Mouse (Mus musculus) hematopoietic stem cell, adult 5-6 weeks (primary cell): ENCODE results near the gene Hist1h4b. TPM values are rescaled to one million over a fixed set of nuclear protein-coding genes. Genes with fewer than 3 reads are reported as not detected.
"Not testable (repeated sequence)": the region's sequence is repeated elsewhere in the genome, so short reads cannot be mapped to it uniquely, and the experiment has no call there.

Experiments used
- ATAC-seq, 2 experiments: fragments of 125-278 bp in 1 of 2; replicated peaks in 1 of 2; 2 replicates each; pipeline ENCODE4 v1.8.0; 2016 to 2017; ENCODE audit warnings: inconsistent platforms in 2 of 2, mild to moderate bottlenecking in 2 of 2, moderate number of reproducible peaks in 2 of 2, low read depth in 1 of 2, moderate TSS enrichment in 1 of 2; ENCODE audit not compliant: low FRiP score in 2 of 2, poor library complexity in 2 of 2, severe bottlenecking in 2 of 2, insufficient read depth in 1 of 2, low TSS enrichment in 1 of 2
- total RNA-seq: library from RNA; stranded (forward); fragments of 172-1452, 232-1000 nt; gene quantifications from 2 replicates; pipeline ENCODE4 v1.2.3, GENCODE M21; 2017

Hist1h4b gene
- total RNA-seq, 1 experiment from 2014 or later = 208 TPM

- no peak for ATAC-seq
Measured at GRCm38 (mm10) chr13:23764324-23765171, 7.7 kb downstream of the Hist1h4b start.

- ATAC-seq = no peak
Measured at GRCm38 (mm10) chr13:23765172-23765513, 8.3 kb downstream of the Hist1h4b start.

DNA sequence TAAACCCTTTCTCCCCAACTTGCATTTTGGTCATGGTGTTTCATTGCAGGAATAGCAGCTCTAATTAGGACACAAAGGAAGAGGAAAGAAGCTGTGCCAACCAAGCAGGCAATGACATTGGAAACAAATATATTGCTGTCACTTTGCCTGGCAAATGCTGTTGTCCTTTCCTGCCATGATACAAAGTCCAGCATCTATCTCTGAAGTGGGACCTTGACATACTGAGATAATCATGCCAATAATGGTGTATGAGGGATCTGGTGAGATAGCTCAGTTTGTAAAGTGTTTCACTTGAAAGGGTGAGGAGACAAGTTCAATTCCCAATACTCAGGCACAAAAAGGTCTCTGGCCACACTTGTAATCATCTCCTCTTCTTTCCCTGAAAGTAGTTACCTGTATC is 10.0 kb downstream of the Hist1h4b start:
- no peak for ATAC-seq

DNA sequence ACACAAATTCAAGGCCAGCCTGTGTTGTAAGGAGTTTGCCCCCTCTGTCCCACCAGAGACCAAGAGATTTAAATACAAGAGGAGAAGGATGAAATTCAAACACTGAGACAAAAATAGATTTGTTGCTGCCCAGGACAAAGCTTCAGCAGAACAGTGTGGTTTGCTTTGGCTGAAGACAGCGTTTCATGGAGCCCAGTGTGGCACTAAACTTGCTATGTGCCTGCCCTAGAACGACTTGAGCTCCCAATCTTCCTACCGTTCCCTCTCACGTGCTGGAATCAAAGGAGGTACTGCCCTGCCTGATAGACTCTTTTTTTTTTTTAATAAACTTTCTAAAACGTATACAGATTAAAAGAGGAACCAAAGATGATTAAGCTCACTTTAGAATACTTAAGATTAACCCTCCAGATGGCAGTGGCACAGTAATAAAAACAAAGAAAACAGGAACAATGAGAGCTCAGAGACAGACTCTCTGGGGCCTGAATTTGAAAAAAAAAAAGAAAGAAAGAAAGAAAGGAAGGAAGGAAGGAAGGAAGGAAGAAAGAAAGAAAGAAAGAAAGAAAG is 12.1 kb downstream of the Hist1h4b start:
- peak; percentile 63 to 81 for ATAC-seq

DNA sequence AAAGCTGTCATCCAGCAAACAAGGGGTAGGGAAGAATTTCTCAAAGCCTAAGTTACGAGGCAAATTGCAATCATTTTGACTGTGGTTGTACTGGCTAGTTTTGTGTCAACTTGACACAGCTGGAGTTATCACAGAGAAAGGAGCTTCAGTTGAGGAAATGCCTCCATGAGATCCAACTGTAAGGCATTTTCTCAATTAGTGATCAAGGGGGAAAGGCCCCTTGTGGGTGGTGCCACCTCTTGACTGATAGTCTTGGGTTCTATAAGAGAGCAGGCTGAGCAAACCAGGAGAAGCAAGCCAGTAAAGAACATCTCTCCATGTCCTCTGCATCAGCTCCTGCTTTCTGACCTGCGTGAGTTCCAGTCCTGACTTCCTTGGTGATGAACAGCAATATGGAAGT is 12.8 kb downstream of the Hist1h4b start, which contains the start of gene Trim38:
Gene Trim38 (plus strand): TSS at position 301 of the 400 bp plus-strand sequence.
- not testable (repeated sequence) for ATAC-seq

DNA sequence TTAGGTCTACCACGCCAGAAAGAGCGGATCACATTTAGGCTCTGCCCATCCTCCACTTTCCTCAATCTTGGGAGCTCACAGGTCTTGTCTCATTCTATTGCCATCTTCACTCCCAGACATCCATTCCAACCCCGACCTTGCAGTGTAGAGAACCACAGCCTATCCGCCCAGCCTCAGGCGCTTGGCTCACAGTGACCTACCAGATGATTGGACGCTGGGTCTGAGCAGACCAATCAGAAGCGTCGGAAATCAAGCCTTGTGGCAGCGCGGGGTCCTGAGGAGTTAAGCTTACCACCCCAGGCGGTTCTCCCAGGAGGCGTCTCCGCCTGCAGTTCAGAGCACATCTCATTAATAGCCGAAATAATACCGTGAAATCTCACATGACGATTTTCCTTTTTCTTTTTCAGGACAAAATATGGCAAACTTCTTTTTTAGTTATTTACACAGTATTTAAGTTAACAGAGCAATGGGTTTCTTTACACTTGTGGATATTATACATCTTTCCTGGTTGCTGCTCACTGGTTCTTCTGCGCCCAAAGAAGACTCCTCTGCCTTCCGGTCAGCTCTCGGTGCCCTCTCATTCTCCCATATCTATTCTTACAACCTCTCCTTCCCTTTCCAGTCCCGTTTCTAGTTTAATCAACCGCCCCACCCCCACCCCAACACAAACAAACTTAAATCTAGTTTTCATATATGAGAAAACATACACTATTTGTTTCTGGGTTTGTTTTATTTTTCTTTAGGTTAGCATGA is 15.9 kb downstream of the Hist1h4b start:
- peak; percentile 37 to 47; a peak in 3 of 4 replicates for ATAC-seq

GRCm38 (mm10) chr13:23778339-23778738 is 21.5 kb downstream of the Hist1h4b start:
- 0 out of 4 replicates have a peak, but pooled peaks have one; percentile 7 to 10 for ATAC-seq

DNA sequence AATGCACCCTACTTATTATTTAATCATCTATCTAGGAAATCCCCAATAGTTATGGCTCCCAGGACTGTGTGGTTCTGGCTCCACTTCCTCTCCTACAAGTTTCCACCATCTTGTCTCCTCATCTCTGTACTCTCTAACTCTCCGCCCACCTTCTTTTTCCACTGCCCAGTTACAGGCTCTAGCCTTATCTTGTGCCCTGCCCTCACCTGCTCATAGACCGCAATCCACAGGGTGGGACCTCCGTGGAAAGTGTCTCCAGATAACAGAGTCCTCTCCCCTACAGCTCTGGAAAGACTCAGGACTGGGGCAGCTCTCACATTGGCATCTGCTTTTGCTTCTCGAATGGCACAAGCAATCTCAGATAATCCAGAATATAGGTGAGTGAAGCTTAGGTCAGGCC is 22.2 kb downstream of the Hist1h4b start:
- ATAC-seq = no peak

- peak; percentile 64 to 67; a peak in 3 of 4 replicates for ATAC-seq
Measured at GRCm38 (mm10) chr13:23792520-23792919, 35.7 kb downstream of the Hist1h4b start.

GRCm38 (mm10) chr13:23799405-23799804 is 42.6 kb downstream of the Hist1h4b start:
- peak; percentile 92 to 94 for ATAC-seq

GRCm38 (mm10) chr13:23804532-23804931 is 47.7 kb downstream of the Hist1h4b start:
- ATAC-seq = no peak

- no peak for ATAC-seq
Measured at GRCm38 (mm10) chr13:23806422-23807052, 49.7 kb downstream of the Hist1h4b start, which contains the start of gene Slc17a2. Slc17a2 (plus strand) TSS chr13:23806993.

Other genes with a start within 250 kb of the Hist1h4b start
- 427 and 875 TPM in 2 replicates for gene Hist1h4h, start 226.0 kb upstream of the Hist1h4b start, total RNA-seq
- 1,050 and 1,435 TPM in 2 replicates for gene Hist1h2af, start 223.1 kb upstream of the Hist1h4b start, total RNA-seq
- gene Hist1h3g, start 221.6 kb upstream of the Hist1h4b start, total RNA-seq = 35.1 and 72.3 TPM in 2 replicates
- 47.7 and 59.1 TPM in 2 replicates for gene Hist1h2bh, start 213.6 kb upstream of the Hist1h4b start, total RNA-seq
- gene Hist1h3f, start 213.0 kb upstream of the Hist1h4b start, total RNA-seq = 45.4 and 80.4 TPM in 2 replicates
- 943 and 1,781 TPM in 2 replicates for gene Hist1h4f, start 205.4 kb upstream of the Hist1h4b start, total RNA-seq
- gene Hist1h1d, start 203.8 kb upstream of the Hist1h4b start, total RNA-seq = 39.0 and 69.9 TPM in 2 replicates
- gene Hist1h3e, start 194.6 kb upstream of the Hist1h4b start, total RNA-seq = 153 and 296 TPM in 2 replicates
- gene Hist1h2ae, start 185.8 kb upstream of the Hist1h4b start, total RNA-seq = 87.5 and 265 TPM in 2 replicates
- gene Hist1h2bg, start 185.6 kb upstream of the Hist1h4b start, total RNA-seq = 765 and 915 TPM in 2 replicates
- 223 and 278 TPM in 2 replicates for gene Hist1h2bf, start 182.8 kb upstream of the Hist1h4b start, total RNA-seq
- 346 and 539 TPM in 2 replicates for gene Hist1h2ad, start 182.6 kb upstream of the Hist1h4b start, total RNA-seq
- 76.7 and 84.0 TPM in 2 replicates for gene Hist1h3d, start 181.2 kb upstream of the Hist1h4b start, total RNA-seq
- gene Hist1h4d, start 175.4 kb upstream of the Hist1h4b start, total RNA-seq = 639 and 801 TPM in 2 replicates
- gene Hist1h2be, start 135.9 kb upstream of the Hist1h4b start, total RNA-seq = 51.7 and 72.2 TPM in 2 replicates
- 102 and 170 TPM in 2 replicates for gene Hist1h1e, start 134.5 kb upstream of the Hist1h4b start, total RNA-seq
- gene Hist1h2ac, start 73.1 kb upstream of the Hist1h4b start, total RNA-seq = 45.3 and 83.9 TPM in 2 replicates
- gene Hist1h2bc, start 72.8 kb upstream of the Hist1h4b start, total RNA-seq = 109 and 180 TPM in 2 replicates
- gene Hist1h1t, start 61.2 kb upstream of the Hist1h4b start, total RNA-seq = not detected in 2 replicates
- gene Hist1h4c, start 58.6 kb upstream of the Hist1h4b start, total RNA-seq = 140 and 291 TPM in 2 replicates
- gene Hfe, start 46.2 kb upstream of the Hist1h4b start, total RNA-seq = 3.1 TPM in 2 replicates
- 345 and 598 TPM in 2 replicates for gene Hist1h1c, start 18.2 kb upstream of the Hist1h4b start, total RNA-seq
- 240 and 585 TPM in 2 replicates for gene Hist1h3c, start 11.4 kb upstream of the Hist1h4b start, total RNA-seq
- gene Hist1h2bb, start 10.3 kb upstream of the Hist1h4b start, total RNA-seq = 2,012 and 2,201 TPM in 2 replicates
- gene Hist1h2ab, start 5.9 kb upstream of the Hist1h4b start, total RNA-seq = 1,198 and 1,437 TPM in 2 replicates
- 224 and 348 TPM in 2 replicates for gene Hist1h3b, start 4.7 kb upstream of the Hist1h4b start, total RNA-seq
- 237 and 336 TPM in 2 replicates for gene Hist1h4a, start 4.2 kb downstream of the Hist1h4b start, total RNA-seq
- 207 and 294 TPM in 2 replicates for gene Hist1h3a, start 5.4 kb downstream of the Hist1h4b start, total RNA-seq
- gene Hist1h1a, start 6.7 kb downstream of the Hist1h4b start, total RNA-seq = 1,426 and 1,487 TPM in 2 replicates
- not detected in 2 replicates for gene Trim38, start 12.9 kb downstream of the Hist1h4b start, total RNA-seq
- not detected in 2 replicates for gene Slc17a2, start 50.0 kb downstream of the Hist1h4b start, total RNA-seq
- gene Slc17a3, start 82.4 kb downstream of the Hist1h4b start, total RNA-seq = not detected in 2 replicates
- gene Slc17a1, start 110.7 kb downstream of the Hist1h4b start, total RNA-seq = not detected in 2 replicates
- gene Slc17a4, start 158.0 kb downstream of the Hist1h4b start, total RNA-seq = not detected in 2 replicates
- not detected in 2 replicates for gene Hist1h2ba, start 177.1 kb downstream of the Hist1h4b start, total RNA-seq
- gene Hist1h2aa, start 177.4 kb downstream of the Hist1h4b start, total RNA-seq = not detected in 2 replicates
- not detected in 2 replicates for gene Scgn, start 234.2 kb downstream of the Hist1h4b start, total RNA-seq